Mouse (Mus musculus) hematopoietic stem cell, adult 5-6 weeks (primary cell): ENCODE data around the gene Nmrk2. TPM values are rescaled to one million over a fixed set of nuclear protein-coding genes. Genes with fewer than 3 reads are reported as not detected.
"Not testable (repeated sequence)": the region's sequence is repeated elsewhere in the genome, so short reads cannot be mapped to it uniquely, and the experiment has no call there.

Experiments
- ATAC-seq, 2 experiments: fragments of 125-278 bp in 1 of 2; replicated peaks in 1 of 2; 2 replicates each; pipeline ENCODE4 v1.8.0; 2016 to 2017; ENCODE audit warnings: inconsistent platforms in 2 of 2, mild to moderate bottlenecking in 2 of 2, moderate number of reproducible peaks in 2 of 2, low read depth in 1 of 2, moderate TSS enrichment in 1 of 2; ENCODE audit not compliant: low FRiP score in 2 of 2, poor library complexity in 2 of 2, severe bottlenecking in 2 of 2, insufficient read depth in 1 of 2, low TSS enrichment in 1 of 2
- total RNA-seq: library from RNA; stranded (forward); fragments of 172-1452, 232-1000 nt; gene quantifications from 2 replicates; pipeline ENCODE4 v1.2.3, GENCODE M21; 2017

Nmrk2 gene
- total RNA-seq, 1 experiment from 2014 or later = not detected

GRCm38 (mm10) chr10:81192968-81193501 is 8.8 kb downstream of the Nmrk2 start:
- no peak for ATAC-seq

GRCm38 (mm10) chr10:81192270-81192967 is 9.4 kb downstream of the Nmrk2 start:
- peak; percentile 26 to 32; a peak in 2 of 4 replicates for ATAC-seq

GRCm38 (mm10) chr10:81191342-81191982 is 10.4 kb downstream of the Nmrk2 start:
- peak; percentile 39 to 48; a peak in 2 of 4 replicates for ATAC-seq

DNA sequence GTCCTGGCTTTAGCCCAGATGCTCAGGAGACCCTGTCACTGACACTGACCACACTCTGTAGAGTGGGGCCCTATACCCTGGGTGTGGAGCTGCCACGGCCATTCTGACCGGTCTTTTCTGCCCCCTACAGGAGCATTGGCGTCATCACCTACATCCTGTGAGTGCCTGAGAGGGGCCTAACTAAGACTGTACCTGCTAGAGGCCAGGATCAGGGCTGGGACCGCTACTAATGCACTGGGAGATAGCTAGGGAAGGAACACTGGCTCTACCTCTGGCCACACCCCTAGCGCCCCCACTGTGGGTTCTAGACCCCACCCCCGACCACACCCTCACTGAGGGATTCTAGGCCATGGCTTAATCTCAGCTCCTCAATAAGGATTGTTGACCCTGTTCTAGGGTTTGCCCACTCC is 10.9 kb downstream of the Nmrk2 start:
- no peak; a peak in 1 of 4 replicates for ATAC-seq

DNA sequence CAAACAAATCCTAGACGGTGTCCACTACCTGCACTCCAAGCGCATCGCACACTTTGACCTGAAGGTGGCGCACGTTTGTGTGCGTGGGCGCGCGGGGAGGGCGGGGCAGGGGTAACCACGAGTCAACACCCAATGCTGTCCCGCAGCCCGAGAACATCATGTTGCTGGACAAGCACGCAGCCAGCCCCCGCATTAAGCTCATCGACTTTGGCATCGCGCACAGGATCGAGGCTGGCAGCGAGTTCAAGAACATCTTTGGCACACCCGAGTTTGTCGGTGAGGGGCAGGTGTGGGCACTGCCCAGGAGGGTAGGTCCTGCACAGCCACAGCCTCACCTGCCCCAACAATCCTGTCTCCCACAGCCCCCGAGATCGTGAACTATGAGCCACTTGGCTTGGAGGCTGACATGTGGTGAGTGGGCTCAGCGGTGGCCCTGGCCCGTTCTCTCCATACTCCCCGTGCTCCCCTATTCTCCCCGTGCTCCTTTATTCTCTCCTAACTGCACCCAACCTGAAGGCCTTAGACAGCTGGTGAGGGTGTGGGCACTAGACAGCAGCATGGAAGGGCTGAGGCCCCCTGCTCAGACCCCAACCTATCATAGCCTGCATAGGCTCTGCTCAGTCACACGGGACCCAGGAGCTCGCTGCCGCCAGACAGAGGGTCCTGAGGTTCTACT is 11.5 kb downstream of the Nmrk2 start:
- no peak for ATAC-seq

DNA sequence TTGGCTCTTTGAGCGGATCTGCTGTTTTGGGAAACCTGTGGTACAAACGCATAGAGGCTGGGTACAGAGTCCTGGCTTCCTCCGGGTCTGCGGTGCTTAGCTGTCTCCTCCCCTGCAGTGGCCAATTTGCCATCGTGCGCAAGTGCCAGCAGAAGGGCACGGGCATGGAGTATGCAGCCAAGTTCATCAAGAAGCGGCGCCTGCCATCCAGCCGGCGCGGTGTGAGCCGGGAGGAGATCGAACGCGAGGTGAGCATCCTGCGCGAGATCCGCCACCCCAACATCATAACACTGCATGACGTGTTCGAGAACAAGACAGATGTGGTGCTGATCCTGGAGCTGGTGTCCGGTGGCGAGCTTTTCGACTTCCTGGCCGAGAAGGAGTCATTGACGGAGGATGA is 12.0 kb downstream of the Nmrk2 start:
- no peak for ATAC-seq

- ATAC-seq = no peak
Measured at GRCm38 (mm10) chr10:81187161-81187560, 14.7 kb downstream of the Nmrk2 start.

GRCm38 (mm10) chr10:81184765-81185164 is 17.1 kb downstream of the Nmrk2 start:
- ATAC-seq = no peak

DNA sequence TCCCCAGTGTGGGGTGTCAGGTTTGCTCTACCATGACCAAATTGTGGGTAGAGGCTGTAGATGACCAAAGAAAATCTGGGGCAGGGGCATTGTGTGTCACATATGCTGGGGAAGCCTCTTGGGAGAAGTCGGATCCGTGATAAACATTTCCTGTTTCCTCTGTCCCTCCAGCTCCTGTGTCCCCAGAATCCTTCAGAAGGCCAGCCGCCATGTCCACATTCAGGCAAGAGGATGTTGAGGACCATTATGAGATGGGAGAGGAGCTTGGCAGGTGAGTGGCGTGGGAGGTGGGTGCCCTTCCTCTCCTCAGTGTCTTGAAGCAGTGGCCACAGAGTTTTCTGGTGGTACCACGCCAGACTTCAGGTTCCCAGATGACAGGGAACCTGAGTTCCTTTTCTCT is 18.0 kb downstream of the Nmrk2 start, which contains the start of gene 4930442H23Rik:
Gene 4930442H23Rik, minus strand, starts transcription at position 45 of the 400 bp plus-strand sequence.
- ATAC-seq = no peak

GRCm38 (mm10) chr10:81182336-81183333 is 19.2 kb downstream of the Nmrk2 start, which contains the start of gene Dapk3:
Gene Dapk3 (plus strand): TSS chr10:81183005.
- ATAC-seq = peak; percentile 87 to 91

- not testable (repeated sequence) for ATAC-seq
Measured at GRCm38 (mm10) chr10:81181860-81182259, 20.0 kb downstream of the Nmrk2 start.

GRCm38 (mm10) chr10:81180946-81181345 is 20.9 kb downstream of the Nmrk2 start:
- ATAC-seq = no peak

DNA sequence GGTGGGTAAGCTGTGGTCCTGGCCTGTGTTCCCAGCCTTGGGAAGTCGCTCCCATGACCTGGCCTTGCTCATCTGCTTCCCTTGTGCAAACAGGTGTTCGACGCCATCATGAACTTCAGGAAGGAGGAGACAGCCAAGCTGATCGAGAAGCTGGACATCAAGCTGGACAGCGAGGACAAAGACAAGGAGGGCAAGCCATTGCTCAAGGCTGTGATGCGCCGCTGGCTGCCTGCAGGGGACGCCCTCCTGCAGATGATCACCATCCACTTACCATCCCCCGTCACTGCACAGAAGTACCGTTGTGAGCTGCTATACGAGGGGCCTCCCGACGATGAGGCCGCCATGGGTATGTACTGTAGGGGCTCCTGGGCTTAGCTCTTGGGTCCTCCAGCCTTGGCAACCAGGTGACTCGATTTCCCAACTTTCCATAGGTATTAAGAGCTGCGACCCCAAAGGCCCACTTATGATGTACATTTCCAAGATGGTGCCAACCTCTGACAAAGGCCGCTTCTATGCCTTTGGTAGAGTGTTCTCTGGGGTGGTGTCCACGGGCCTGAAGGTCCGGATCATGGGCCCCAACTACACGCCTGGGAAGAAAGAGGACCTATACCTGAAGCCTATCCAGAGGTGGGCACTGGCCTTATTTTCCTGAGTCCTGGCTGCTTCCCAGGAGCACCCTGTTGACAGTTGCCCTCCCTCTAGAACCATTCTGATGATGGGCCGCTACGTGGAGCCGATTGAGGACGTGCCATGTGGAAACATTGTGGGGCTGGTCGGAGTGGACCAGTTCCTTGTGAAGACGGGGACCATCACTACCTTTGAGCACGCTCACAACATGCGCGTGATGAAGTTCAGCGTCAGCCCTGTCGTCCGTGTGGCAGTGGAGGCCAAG is 22.2 kb downstream of the Nmrk2 start:
- ATAC-seq = no peak

DNA sequence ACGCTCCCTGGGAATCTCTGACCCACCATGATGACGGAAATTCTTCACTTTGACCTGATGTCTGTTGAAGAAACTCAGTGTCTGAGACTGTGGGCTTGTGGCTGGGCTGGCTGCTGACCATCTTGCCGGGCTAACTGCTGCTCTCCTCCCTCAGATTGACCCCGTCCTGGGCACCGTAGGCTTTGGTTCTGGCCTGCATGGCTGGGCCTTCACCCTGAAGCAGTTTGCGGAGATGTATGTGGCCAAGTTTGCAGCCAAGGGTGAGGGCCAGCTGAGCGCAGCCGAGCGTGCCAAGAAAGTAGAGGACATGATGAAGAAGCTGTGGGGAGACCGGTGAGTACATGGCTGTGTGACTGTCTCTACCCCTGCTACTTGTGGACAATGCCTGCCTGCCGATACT is 22.9 kb downstream of the Nmrk2 start:
- ATAC-seq = no peak

DNA sequence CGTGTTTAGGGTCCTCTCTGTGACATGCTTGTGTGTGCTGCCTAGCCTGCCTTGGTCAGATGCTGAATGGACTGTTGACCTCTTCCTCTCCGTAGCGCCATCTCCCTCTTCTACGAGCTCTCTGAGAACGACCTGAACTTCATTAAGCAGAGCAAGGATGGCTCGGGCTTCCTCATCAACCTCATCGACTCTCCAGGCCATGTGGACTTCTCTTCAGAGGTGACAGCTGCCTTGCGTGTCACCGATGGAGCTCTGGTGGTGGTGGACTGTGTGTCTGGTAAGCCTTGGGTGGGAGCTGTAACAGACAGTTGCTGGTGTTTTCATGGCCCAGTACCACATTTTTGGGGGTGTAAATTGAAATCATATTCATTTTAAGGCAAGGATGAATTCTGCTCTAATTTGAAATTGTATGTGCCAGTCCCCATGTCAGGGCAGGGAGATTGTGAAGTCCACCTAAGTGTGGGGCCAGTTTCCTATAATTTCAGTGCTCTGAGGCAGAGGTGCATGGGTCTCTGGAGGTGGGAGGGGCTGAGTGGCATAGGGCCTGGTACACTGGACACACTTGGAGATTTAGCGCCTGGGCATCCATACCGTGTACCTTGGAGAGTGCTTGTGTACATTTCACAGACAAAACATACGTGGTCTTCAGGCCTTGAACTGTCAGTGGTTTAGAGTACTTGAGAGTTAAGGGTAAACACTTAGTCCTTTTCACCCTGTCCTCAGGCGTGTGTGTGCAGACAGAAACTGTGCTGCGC is 23.7 kb downstream of the Nmrk2 start:
- no peak for ATAC-seq
